Mouse (Mus musculus): ENCODE measurements at regions not wholly inside any gene's neighbourhood (a gene's known extent, or its start where the extent isn't known, plus 50 kb on each side); places are given as distances from the start of the nearest gene placed in this dataset.

GRCm38 (mm10) chr4:83984671-83985391 lies 459.5 kb downstream of the Ccdc171 start:
- TF ChIP-seq TAL1 (IDR thresholded peaks at IDR 0.05; ENCODE audit: low read length): no peak
- no peak for TF ChIP-seq GATA1 (IDR thresholded peaks at IDR 0.05; ENCODE audit: low read length)
